In the genomic region with DNA sequence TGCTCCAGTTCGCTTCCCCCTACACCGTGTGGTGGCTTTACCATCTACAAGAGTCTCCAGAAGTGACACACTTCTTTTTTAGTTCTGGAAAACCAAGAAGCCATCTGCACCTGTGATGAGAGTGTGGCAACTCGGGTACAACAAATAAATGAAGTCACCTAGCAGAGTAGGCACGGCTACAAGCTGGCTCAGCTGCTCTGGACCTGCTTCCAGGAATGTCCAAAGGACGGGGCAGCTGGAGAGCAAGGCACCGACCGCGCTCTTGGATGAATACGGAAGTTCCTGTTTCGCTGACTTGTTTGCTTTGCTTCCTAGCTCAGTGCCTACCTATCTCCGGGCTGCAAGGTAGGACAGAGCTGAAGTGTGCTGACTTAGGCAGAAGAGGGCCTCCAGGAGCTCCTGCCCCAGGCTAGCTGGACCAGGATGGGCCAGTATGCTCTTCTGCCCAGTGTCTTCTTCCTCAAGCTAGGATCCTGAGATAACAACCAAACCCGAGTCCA, we compare ENCODE assay signal across 20 mouse cellular contexts. TPM values are rescaled to one million over a fixed set of nuclear protein-coding genes. Genes with fewer than 3 reads are reported as not detected.
DNase-seq lines count a peak whose midpoint lies in the region; ATAC-seq and TF ChIP-seq lines count a peak whose summit lies in the region.
"Had no signal": no experiment of that assay in that cellular context is flagged by ENCODE, and none has a peak within 500 bp of the region (broad histone marks: within the 10 kb centered on the region; RNA-seq: fewer than 3 reads in every experiment).

No protein-coding gene starts in this region.

- WGBS in heart, embryonic 10.5 days = 72% methylated on average over 12 of the region's 12 CpGs
- 79% methylated on average over 12 of the region's 12 CpGs for WGBS in intestine, embryonic 14.5 days
- 68% methylated on average over 12 of the region's 12 CpGs for WGBS in intestine, embryonic 16.5 days
- 60% methylated on average over 12 of the region's 12 CpGs for WGBS in intestine, postnatal 0 days
- WGBS in stomach, embryonic 15.5 days = 72% methylated on average over 12 of the region's 12 CpGs

- intact Hi-C loops in left cerebral cortex, postnatal 4 days (cut with DNase I) = loop anchor here (10.0 kb wide), 1 partner anchor 105 kb away; no protein-coding TSS in a partner anchor

- no peak for ATAC-seq in intestine, embryonic 14.5 days (replicated peaks; ENCODE audit: low FRiP score, low TSS enrichment, low read depth)
- no peak for ATAC-seq in intestine, embryonic 16.5 days
- ATAC-seq in intestine, postnatal 0 days = 0 out of 2 replicates have a peak, but pooled peaks have one; percentile 13
- ATAC-seq in stomach, embryonic 15.5 days (ENCODE audit: insufficient read depth, low FRiP score, low read depth) = 0 out of 2 replicates have a peak, but pooled peaks have one; percentile 18
- ATAC-seq: forebrain, embryonic 16.5 days; midbrain, embryonic 15.5 days had no signal

- no peak overlapping the region for H3K4me2 ChIP-seq in intestine, embryonic 14.5 days (ENCODE audit: low read length)
- H3K4me2 ChIP-seq in intestine, embryonic 16.5 days (ENCODE audit: low read depth, low read length) = no peak overlapping the region
- 0 out of 2 replicates have a peak overlapping the region, but pooled peaks have one; percentile 13 for H3K4me2 ChIP-seq in intestine, postnatal 0 days (replicated peaks; ENCODE audit: low read depth)
- H3K4me2 ChIP-seq in stomach, embryonic 15.5 days = no peak overlapping the region
- H3K4me2 ChIP-seq: embryonic facial prominence, embryonic 15.5 days; hindbrain, embryonic 15.5 days; midbrain, embryonic 15.5 days had no signal

- H3K4me1 ChIP-seq in heart, embryonic 10.5 days = peaks cover 29% of the 10 kb centered on the region
- no peaks in the 10 kb centered on the region; the same call in none of the 2 replicates for H3K4me1 ChIP-seq in intestine, embryonic 14.5 days (replicated peaks; ENCODE audit: control insufficient read depth, insufficient read depth, low read length)
- H3K4me1 ChIP-seq in intestine, embryonic 16.5 days (ENCODE audit: control insufficient read depth, insufficient read depth, low read length) = peaks cover 7% of the 10 kb centered on the region
- no peaks in the 10 kb centered on the region for H3K4me1 ChIP-seq in intestine, postnatal 0 days (replicated peaks; ENCODE audit: control insufficient read depth, insufficient read depth, low read length)
- H3K4me1 ChIP-seq in stomach, embryonic 15.5 days = no peaks in the 10 kb centered on the region; the same call in 1 of the 2 replicates
- H3K4me1 ChIP-seq: embryonic facial prominence, embryonic 15.5 days; hindbrain, embryonic 15.5 days; midbrain, embryonic 15.5 days had no signal

- DNase-seq in heart, embryonic 10.5 days (ENCODE audit: low spot score) = no peak
- no peak for DNase-seq in heart, adult 8-10 months (ENCODE audit: low spot score)
- DNase-seq in intestine, embryonic 14.5 days (ENCODE audit: low spot score) = no peak
- no peak for DNase-seq in kidney, postnatal 14 days
- DNase-seq in left cerebral cortex, postnatal 4 days = no peak
- DNase-seq: cerebellum, adult 2 months; cerebellum, postnatal 36 days; kidney, adult 18-20 months; kidney, postnatal 25 days; lung, postnatal 36 days; spleen, adult 18-20 months had no signal

- no peak overlapping the region for H3K9ac ChIP-seq in intestine, embryonic 14.5 days (ENCODE audit: low read length)
- H3K9ac ChIP-seq in intestine, embryonic 16.5 days (ENCODE audit: low read depth, low read length) = no peak overlapping the region
- H3K9ac ChIP-seq in intestine, postnatal 0 days (ENCODE audit: low read depth, low read length) = no peak overlapping the region
- H3K9ac ChIP-seq in stomach, embryonic 15.5 days = no peak overlapping the region
- H3K9ac ChIP-seq: embryonic facial prominence, embryonic 15.5 days; hindbrain, embryonic 15.5 days; midbrain, embryonic 15.5 days had no signal

- no peaks in the 10 kb centered on the region for H3K36me3 ChIP-seq in heart, embryonic 10.5 days
- H3K36me3 ChIP-seq in intestine, embryonic 14.5 days (ENCODE audit: control insufficient read depth, insufficient read depth, low read length) = no peaks in the 10 kb centered on the region
- H3K36me3 ChIP-seq in intestine, embryonic 16.5 days (ENCODE audit: control insufficient read depth, insufficient read depth, low read length) = no peaks in the 10 kb centered on the region
- no peaks in the 10 kb centered on the region for H3K36me3 ChIP-seq in intestine, postnatal 0 days (ENCODE audit: control insufficient read depth, insufficient read depth)
- no peaks in the 10 kb centered on the region for H3K36me3 ChIP-seq in stomach, embryonic 15.5 days
- H3K36me3 ChIP-seq: embryonic facial prominence, embryonic 15.5 days; G1E; hindbrain, embryonic 15.5 days; midbrain, embryonic 15.5 days had no signal

- TF ChIP-seq CTCF in intestine, postnatal 0 days (IDR thresholded peaks at IDR 0.05; ENCODE audit: low read depth) = no peak

- H3K27ac ChIP-seq in heart, embryonic 10.5 days = peak overlapping the region; percentile 44
- 0 out of 2 replicates have a peak overlapping the region, but pooled peaks have one; percentile 3 for H3K27ac ChIP-seq in intestine, embryonic 14.5 days (ENCODE audit: low read depth)
- H3K27ac ChIP-seq in intestine, embryonic 16.5 days (ENCODE audit: low read length) = no peak overlapping the region
- no peak overlapping the region; the same call in 1 of the 2 replicates for H3K27ac ChIP-seq in intestine, postnatal 0 days (ENCODE audit: low read depth, low read length)
- no peak overlapping the region for H3K27ac ChIP-seq in stomach, embryonic 15.5 days
- H3K27ac ChIP-seq: embryonic facial prominence, embryonic 15.5 days; hindbrain, embryonic 15.5 days; midbrain, embryonic 15.5 days had no signal

- H3K4me3 ChIP-seq in heart, embryonic 10.5 days = no peak overlapping the region
- no peak overlapping the region for H3K4me3 ChIP-seq in intestine, embryonic 14.5 days (ENCODE audit: low read depth, low read length)
- H3K4me3 ChIP-seq in intestine, embryonic 16.5 days (ENCODE audit: low read length) = no peak overlapping the region
- no peak overlapping the region for H3K4me3 ChIP-seq in intestine, postnatal 0 days (ENCODE audit: low read depth, low read length)
- no peak overlapping the region for H3K4me3 ChIP-seq in stomach, embryonic 15.5 days (replicated peaks)
- H3K4me3 ChIP-seq: embryonic facial prominence, embryonic 15.5 days; hindbrain, embryonic 15.5 days; midbrain, embryonic 15.5 days; myocyte had no signal

- H3K9me3 ChIP-seq in heart, embryonic 10.5 days = no peaks in the 10 kb centered on the region
- H3K9me3 ChIP-seq in intestine, embryonic 14.5 days (ENCODE audit: control insufficient read depth, low read length) = no peaks in the 10 kb centered on the region
- no peaks in the 10 kb centered on the region for H3K9me3 ChIP-seq in intestine, embryonic 16.5 days (ENCODE audit: control insufficient read depth, low read length)
- no peaks in the 10 kb centered on the region for H3K9me3 ChIP-seq in intestine, postnatal 0 days (ENCODE audit: control insufficient read depth)
- no peaks in the 10 kb centered on the region for H3K9me3 ChIP-seq in stomach, embryonic 15.5 days
- H3K9me3 ChIP-seq: embryonic facial prominence, embryonic 15.5 days; G1E; hindbrain, embryonic 15.5 days; midbrain, embryonic 15.5 days had no signal

- no peaks in the 10 kb centered on the region for H3K27me3 ChIP-seq in heart, embryonic 10.5 days (ENCODE audit: insufficient read depth, poor library complexity, severe bottlenecking)
- H3K27me3 ChIP-seq in intestine, embryonic 14.5 days (replicated peaks; ENCODE audit: control insufficient read depth, insufficient read depth, low read length) = no peaks in the 10 kb centered on the region
- H3K27me3 ChIP-seq in intestine, embryonic 16.5 days (replicated peaks; ENCODE audit: control insufficient read depth, insufficient read depth, low read length) = no peaks in the 10 kb centered on the region
- H3K27me3 ChIP-seq in intestine, postnatal 0 days (replicated peaks; ENCODE audit: control insufficient read depth, insufficient read depth, low read length) = no peaks in the 10 kb centered on the region
- H3K27me3 ChIP-seq in stomach, embryonic 15.5 days (replicated peaks) = no peaks in the 10 kb centered on the region
- H3K27me3 ChIP-seq: embryonic facial prominence, embryonic 15.5 days; hindbrain, embryonic 15.5 days; midbrain, embryonic 15.5 days had no signal

RNA-seq across cellular contexts. Expression of gene Rbfox2, which starts 22.9 kb away (rescaled TPM):
- 76.2 and 96.5 TPM in 2 replicates for polyA plus RNA-seq in heart, embryonic 10.5 days (2016; fragmentation: Nextera tagmentation; extraction: Ambion mirVana)
- total RNA-seq in heart, adult 8-10 months (2022) = 100 to 1,000 TPM in 2 of 4 experiments, 10 to 100 TPM in 2; 87.6 to 108 (median 101) TPM
- polyA plus RNA-seq in intestine, embryonic 14.5 days (2014; fragmentation: Nextera tagmentation; extraction: Ambion mirVana) = 67.8 and 72.2 TPM in 2 replicates
- polyA plus RNA-seq in intestine, embryonic 16.5 days (2015; fragmentation: Nextera tagmentation; extraction: Ambion mirVana) = 31.5 and 34.0 TPM in 2 replicates
- polyA plus RNA-seq in intestine, postnatal 0 days (2015; fragmentation: Nextera tagmentation; extraction: Ambion mirVana) = 16.8 and 20.3 TPM in 2 replicates
- 54.2 and 56.8 TPM in 2 replicates for polyA plus RNA-seq in stomach, embryonic 15.5 days (2015; fragmentation: Nextera tagmentation; extraction: Ambion mirVana)
- total RNA-seq in left cerebral cortex, postnatal 4 days (2021) = 100 to 1,000 TPM; 418 to 432 TPM

Comparison
In these comparisons a context has a peak if more than half of its experiments do, and no peak if none do; other contexts are left out.
1. H3K27ac ChIP-seq: peak in heart, embryonic 10.5 days (single experiment) and intestine, embryonic 14.5 days (single experiment); none in intestine, embryonic 16.5 days (single experiment), intestine, postnatal 0 days (single experiment) and stomach, embryonic 15.5 days (single experiment).
2. ATAC-seq: peak in intestine, postnatal 0 days (single experiment) and stomach, embryonic 15.5 days (single experiment); none in intestine, embryonic 14.5 days (single experiment) and intestine, embryonic 16.5 days (single experiment).